Mouse (Mus musculus) heart, adult 2 months (tissue): ENCODE results near the gene Ints4.

ENCODE experiments used
- CTCF ChIP-seq: fragments of 200-600 bp; IDR thresholded peaks from 2 replicates; pipeline ENCODE4 v1.8.1; 2022; ENCODE audit warnings: antibody characterized with exemption, mild to moderate bottlenecking, moderate library complexity
- EP300 ChIP-seq: fragments of 200-500 bp; IDR thresholded peaks from 2 replicates; pipeline ENCODE4 v1.6.1; 2011; ENCODE audit warnings: low read depth, low read length, control low read depth; ENCODE audit not compliant: insufficient read depth
- POLR2A ChIP-seq: fragments of 200-500 bp; IDR thresholded peaks from 2 replicates; pipeline ENCODE4 v1.6.1; 2011; ENCODE audit warnings: mild to moderate bottlenecking, low read depth, low read length, control low read depth; ENCODE audit not compliant: insufficient read depth

DNA sequence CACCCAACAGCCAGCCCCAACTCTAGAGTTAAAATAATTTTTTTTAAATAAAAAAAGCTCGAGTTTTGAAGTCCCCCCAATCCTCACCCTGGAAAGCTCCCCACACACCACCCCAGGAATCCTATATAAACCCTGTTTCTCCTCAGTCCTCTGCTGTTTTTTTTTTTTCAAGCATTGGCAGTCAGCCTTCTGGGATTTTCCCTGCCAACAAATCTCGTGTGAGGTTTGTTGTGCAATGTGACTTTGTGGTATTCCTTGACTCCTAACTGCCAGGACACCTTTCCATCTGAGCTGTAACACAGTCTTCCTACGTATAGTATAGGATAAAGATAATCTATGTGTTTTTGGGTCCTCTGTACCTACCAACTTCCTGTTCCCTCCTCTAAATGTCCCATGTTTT is 1.4 kb upstream of the Ints4 start:
- TF ChIP-seq CTCF (no peak), POLR2A (no peak), EP300 (no peak)
